Mouse (Mus musculus) embryonic fibroblast, embryonic 13.5 days (primary cell): Measurements from ENCODE around the gene Scube2.

Experiments used
- CTCF ChIP-seq: IDR thresholded peaks from 2 replicates; pipeline ENCODE4 v1.5.1; 2011; ENCODE audit warnings: mild to moderate bottlenecking, control low read depth, low read length, moderate library complexity, borderline replicate concordance; ENCODE audit not compliant: insufficient read depth
- POLR2A ChIP-seq: IDR thresholded peaks from 2 replicates; pipeline ENCODE4 v1.6.1; 2011; ENCODE audit warnings: low read depth, mild to moderate bottlenecking, control low read depth, low read length, moderate library complexity

- TF ChIP-seq POLR2A (no peak), CTCF (no peak)
Observed at GRCm38 (mm10) chr7:109865370-109866229, at the start of gene Scube2.
